ENCODE assay signal across 8 mouse cellular contexts in the genomic region with DNA sequence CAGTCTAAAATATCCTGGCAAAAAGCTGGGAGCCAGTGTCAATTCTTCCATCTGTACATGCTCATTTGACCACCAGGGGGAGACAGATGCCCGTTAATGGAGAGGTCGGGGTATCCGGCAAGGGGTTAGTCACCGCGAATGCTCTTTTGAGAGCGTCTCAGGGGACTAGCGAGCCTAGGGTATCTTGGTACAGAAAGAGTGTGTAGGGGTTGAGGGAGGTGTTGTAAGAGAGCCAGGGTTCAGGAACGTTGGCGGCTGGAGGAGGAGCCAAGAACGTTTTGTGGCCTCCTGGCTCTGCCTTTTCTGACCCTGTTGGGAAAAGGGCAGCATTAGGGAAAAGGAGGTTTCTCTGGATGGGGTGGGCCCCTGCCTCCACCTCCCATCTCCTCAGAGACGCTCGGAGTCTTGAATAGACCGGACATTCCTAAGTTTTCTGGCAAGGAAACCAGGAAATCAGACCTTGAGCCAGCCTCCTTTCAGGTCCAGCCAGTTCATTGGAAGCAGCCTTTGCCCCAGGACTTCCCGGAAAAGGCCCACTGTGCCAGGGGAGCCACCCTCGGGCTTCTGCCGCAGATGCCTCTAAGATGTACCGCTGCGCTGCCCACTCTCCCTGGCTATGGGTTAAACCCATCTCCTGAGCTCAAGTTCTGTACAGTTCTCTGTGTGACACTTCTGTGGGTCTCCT. TPM values are rescaled to one million over a fixed set of nuclear protein-coding genes. Genes with fewer than 3 reads are reported as not detected.
DNase-seq lines count a peak whose midpoint lies in the region; ATAC-seq lines count a peak whose summit lies in the region.

No protein-coding gene starts in this region.

- peak; percentile 89 for ATAC-seq in intestine, embryonic 15.5 days

- H3K4me2 ChIP-seq in intestine, embryonic 15.5 days (replicated peaks) = peak overlapping the region; percentile 73

- peaks cover 15% of the 10 kb centered on the region; the same call in 1 of the 2 replicates for H3K36me3 ChIP-seq in intestine, embryonic 15.5 days

- H3K4me1 ChIP-seq in intestine, embryonic 15.5 days (replicated peaks) = peaks cover 8% of the 10 kb centered on the region; the same call in 1 of the 2 replicates

- H3K9me3 ChIP-seq in intestine, embryonic 15.5 days = no peaks in the 10 kb centered on the region

- intact Hi-C loops in left cerebral cortex, postnatal 25 days (cut with DNase I) = loop anchor here (1.0 kb wide), 2 partner anchors 35 to 82 kb away; a partner anchor contains a TSS

- H3K27ac ChIP-seq in intestine, embryonic 15.5 days = 0 out of 2 replicates have a peak overlapping the region, but pooled peaks have one; percentile 13

- DNase-seq in adrenal gland, adult 2 months = peak; percentile 93
- DNase-seq in embryo, embryonic 11.5 days (ENCODE audit: low read depth, low spot score) = peak; percentile 83
- DNase-seq in gastrocnemius, postnatal 4 days (ENCODE audit: low spot score in 2 of 2) = peak; percentile 83 to 92
- peak; percentile 84 to 87 for DNase-seq in left cerebral cortex, postnatal 25 days (ENCODE audit: low spot score in 2 of 2)
- peak; percentile 92 for DNase-seq in mesoderm, embryonic 11.5 days (ENCODE audit: low read depth, low spot score)
- peak; percentile 78 for DNase-seq in right cerebral cortex, postnatal 25 days
- peak; percentile 71 for DNase-seq in yolk sac, embryonic 10.5 days (ENCODE audit: low spot score)

- H3K9ac ChIP-seq in intestine, embryonic 15.5 days = peak overlapping the region; percentile 31; the same call in 1 of the 2 replicates

- WGBS in intestine, embryonic 15.5 days = 7% methylated on average over 18 of the region's 18 CpGs

- no peaks in the 10 kb centered on the region for H3K27me3 ChIP-seq in intestine, embryonic 15.5 days (replicated peaks)

- peak overlapping the region; percentile 30 for H3K4me3 ChIP-seq in intestine, embryonic 15.5 days (replicated peaks)

RNA-seq across cellular contexts. Expression of a gene that starts 24.7 kb away (rescaled TPM):
- 100 to 1,000 TPM; 169 to 173 TPM for total RNA-seq in adrenal gland, adult 2 months (2021)
- polyA plus RNA-seq in adrenal gland, adult 2 months (2012; rRNA removed) = 29.1 and 36.8 TPM in 2 replicates
- total RNA-seq in gastrocnemius, postnatal 4 days (2021) = 100 to 1,000 TPM; 182 to 188 TPM
- 172 and 202 TPM in 2 replicates for polyA plus RNA-seq in intestine, embryonic 15.5 days (2015; fragmentation: Nextera tagmentation; extraction: Ambion mirVana)
- 100 to 1,000 TPM; 133 to 147 TPM for total RNA-seq in left cerebral cortex, postnatal 25 days (2021)

RNA-seq across cellular contexts. Expression of a gene that starts 28.9 kb away (rescaled TPM):
- total RNA-seq in adrenal gland, adult 2 months (2021) = 10 to 100 TPM; 55.4 to 68.7 TPM
- 98.3 and 98.7 TPM in 2 replicates for polyA plus RNA-seq in adrenal gland, adult 2 months (2012; rRNA removed)
- total RNA-seq in gastrocnemius, postnatal 4 days (2021) = 100 to 1,000 TPM; 254 to 283 TPM
- 26.7 and 27.6 TPM in 2 replicates for polyA plus RNA-seq in intestine, embryonic 15.5 days (2015; fragmentation: Nextera tagmentation; extraction: Ambion mirVana)
- 100 to 1,000 TPM; 253 to 255 TPM for total RNA-seq in left cerebral cortex, postnatal 25 days (2021)

RNA-seq across cellular contexts. Expression of a gene that starts 34.9 kb away (rescaled TPM):
- 100 to 1,000 TPM in 1 of 2 experiments, 10 to 100 TPM in 1; 85.8 to 103 TPM for total RNA-seq in adrenal gland, adult 2 months (2021)
- polyA plus RNA-seq in adrenal gland, adult 2 months (2012; rRNA removed) = 16.2 and 16.5 TPM in 2 replicates
- total RNA-seq in gastrocnemius, postnatal 4 days (2021) = 10 to 100 TPM; 36.6 to 37.3 TPM
- polyA plus RNA-seq in intestine, embryonic 15.5 days (2015; fragmentation: Nextera tagmentation; extraction: Ambion mirVana) = 94.2 and 99.7 TPM in 2 replicates
- total RNA-seq in left cerebral cortex, postnatal 25 days (2021) = 10 to 100 TPM; 77.4 to 79.4 TPM

RNA-seq across cellular contexts. Expression of a gene that starts 59.4 kb away (rescaled TPM):
- total RNA-seq in adrenal gland, adult 2 months (2021) = 1 to 10 TPM; 1.4 to 6.1 TPM
- 1.9 TPM in 2 replicates for polyA plus RNA-seq in adrenal gland, adult 2 months (2012; rRNA removed)
- total RNA-seq in gastrocnemius, postnatal 4 days (2021) = 10 to 100 TPM in 1 of 2 experiments, 1 to 10 TPM in 1; 7.0 to 10.1 TPM
- polyA plus RNA-seq in intestine, embryonic 15.5 days (2015; fragmentation: Nextera tagmentation; extraction: Ambion mirVana) = 7.1 and 8.2 TPM in 2 replicates
- 1 to 10 TPM; 1.1 to 1.7 TPM for total RNA-seq in left cerebral cortex, postnatal 25 days (2021)

Comparison
In these comparisons a context has a peak if more than half of its experiments do, and no peak if none do; other contexts are left out.
1. Peak in every context shown above with its lines: DNase-seq, ATAC-seq, H3K4me3 ChIP-seq and H3K27ac ChIP-seq.